Mouse (Mus musculus): Measurements from ENCODE around the gene Acat1. TPM values are rescaled to one million over a fixed set of nuclear protein-coding genes. Genes with fewer than 3 reads are reported as not detected.

Gene Acat1
- polyA plus RNA-seq, 1 experiment from 2014 or later = 120 TPM

GRCm38 (mm10) chr9:53603384-53603783 is 6.8 kb downstream of the Acat1 start:
- peak; percentile 35; the same call in 1 of the 2 replicates for ATAC-seq (ENCODE audit: low FRiP score, low TSS enrichment)
- H3K9ac ChIP-seq (replicated peaks; ENCODE audit: low read length) = no peak overlapping the region
- H3K4me1 ChIP-seq (ENCODE audit: insufficient read depth, low read length) = 0 out of 2 replicates have a peak, but pooled peaks cover 4% of the 10 kb centered on the region
- WGBS = 88% methylated on average over 1 of the region's 1 CpGs
- no peaks in the 10 kb centered on the region for H3K27me3 ChIP-seq (ENCODE audit: insufficient read depth, low read length)
- no peak overlapping the region for H3K4me2 ChIP-seq (replicated peaks; ENCODE audit: low read depth, low read length)
- no peaks in the 10 kb centered on the region for H3K36me3 ChIP-seq (ENCODE audit: insufficient read depth, low read length)
- H3K9me3 ChIP-seq (ENCODE audit: low read length) = no peaks in the 10 kb centered on the region
- H3K4me3 ChIP-seq (ENCODE audit: low read length) = no peak overlapping the region
- no peak overlapping the region for H3K27ac ChIP-seq (ENCODE audit: low read length)

- no peak overlapping the region for H3K9ac ChIP-seq (replicated peaks; ENCODE audit: low read length)
- WGBS = 94% methylated on average over 2 of the region's 2 CpGs
Observed at GRCm38 (mm10) chr9:53601541-53601940, 8.6 kb downstream of the Acat1 start.

GRCm38 (mm10) chr9:53598631-53599030 is 11.6 kb downstream of the Acat1 start:
- no peaks in the 10 kb centered on the region for H3K27me3 ChIP-seq (ENCODE audit: insufficient read depth, low read length)
- H3K4me1 ChIP-seq (ENCODE audit: insufficient read depth, low read length) = 0 out of 2 replicates have a peak, but pooled peaks cover 1% of the 10 kb centered on the region
- H3K9me3 ChIP-seq (ENCODE audit: low read length) = no peaks in the 10 kb centered on the region
- no peak overlapping the region for H3K9ac ChIP-seq (replicated peaks; ENCODE audit: low read length)
- H3K4me2 ChIP-seq (replicated peaks; ENCODE audit: low read depth, low read length) = no peak overlapping the region
- H3K36me3 ChIP-seq (ENCODE audit: insufficient read depth, low read length) = peaks cover 7% of the 10 kb centered on the region; the same call in 1 of the 2 replicates
- no peak overlapping the region for H3K27ac ChIP-seq (ENCODE audit: low read length)
- no peak overlapping the region for H3K4me3 ChIP-seq (ENCODE audit: low read length)
- WGBS = 58% methylated on average over 6 of the region's 6 CpGs
- peak; percentile 88 for ATAC-seq (ENCODE audit: low FRiP score, low TSS enrichment)

More at GRCm38 (mm10) chr9:53601541-53601940, 8.6 kb downstream of the Acat1 start:
- ATAC-seq (ENCODE audit: low FRiP score, low TSS enrichment) = no peak
- H3K9me3 ChIP-seq (ENCODE audit: low read length) = no peaks in the 10 kb centered on the region
- H3K4me2 ChIP-seq (replicated peaks; ENCODE audit: low read depth, low read length) = no peak overlapping the region
- no peaks in the 10 kb centered on the region for H3K36me3 ChIP-seq (ENCODE audit: insufficient read depth, low read length)
- no peak overlapping the region for H3K4me3 ChIP-seq (ENCODE audit: low read length)
- 0 out of 2 replicates have a peak, but pooled peaks cover 3% of the 10 kb centered on the region for H3K4me1 ChIP-seq (ENCODE audit: insufficient read depth, low read length)
- H3K27ac ChIP-seq (ENCODE audit: low read length) = no peak overlapping the region
- H3K27me3 ChIP-seq (ENCODE audit: insufficient read depth, low read length) = no peaks in the 10 kb centered on the region

- Histone ChIP-seq H3K27me3 (ENCODE audit: insufficient read depth, low read length) (no peaks in the 10 kb centered on the region), H3K9me3 (ENCODE audit: low read length) (no peaks in the 10 kb centered on the region), H3K4me3 (ENCODE audit: low read length) (no peak overlapping the region), H3K9ac (replicated peaks; ENCODE audit: low read length) (no peak overlapping the region), H3K36me3 (ENCODE audit: insufficient read depth, low read length) (peaks cover 14% of the 10 kb centered on the region), H3K4me1 (ENCODE audit: insufficient read depth, low read length) (no peaks in the 10 kb centered on the region), H3K27ac (ENCODE audit: low read length) (no peak overlapping the region), H3K4me2 (replicated peaks; ENCODE audit: low read depth, low read length) (no peak overlapping the region)
- no peak for ATAC-seq (ENCODE audit: low FRiP score, low TSS enrichment)
- WGBS = 91% methylated on average over 4 of the region's 4 CpGs
Observed at GRCm38 (mm10) chr9:53596971-53597600, 13.1 kb downstream of the Acat1 start.

- 4% methylated on average over 3 of the region's 3 CpGs for WGBS
- no peak overlapping the region for H3K4me3 ChIP-seq (ENCODE audit: low read length)
- peaks cover 23% of the 10 kb centered on the region for H3K36me3 ChIP-seq (ENCODE audit: insufficient read depth, low read length)
- no peaks in the 10 kb centered on the region for H3K4me1 ChIP-seq (ENCODE audit: insufficient read depth, low read length)
- no peaks in the 10 kb centered on the region for H3K9me3 ChIP-seq (ENCODE audit: low read length)
- ATAC-seq (ENCODE audit: low FRiP score, low TSS enrichment) = no peak
- H3K27me3 ChIP-seq (ENCODE audit: insufficient read depth, low read length) = no peaks in the 10 kb centered on the region
- no peak overlapping the region for H3K4me2 ChIP-seq (replicated peaks; ENCODE audit: low read depth, low read length)
- H3K27ac ChIP-seq (ENCODE audit: low read length) = no peak overlapping the region
- H3K9ac ChIP-seq (replicated peaks; ENCODE audit: low read length) = no peak overlapping the region
Observed at GRCm38 (mm10) chr9:53594764-53595163, 15.4 kb downstream of the Acat1 start.

- no peak for ATAC-seq (ENCODE audit: low FRiP score, low TSS enrichment)
- no peak overlapping the region for H3K27ac ChIP-seq (ENCODE audit: low read length)
- H3K4me2 ChIP-seq (replicated peaks; ENCODE audit: low read depth, low read length) = no peak overlapping the region
- peaks cover 49% of the 10 kb centered on the region for H3K36me3 ChIP-seq (ENCODE audit: insufficient read depth, low read length)
- no peaks in the 10 kb centered on the region for H3K4me1 ChIP-seq (ENCODE audit: insufficient read depth, low read length)
- H3K4me3 ChIP-seq (ENCODE audit: low read length) = no peak overlapping the region
- no peaks in the 10 kb centered on the region for H3K9me3 ChIP-seq (ENCODE audit: low read length)
- H3K27me3 ChIP-seq (ENCODE audit: insufficient read depth, low read length) = no peaks in the 10 kb centered on the region
- no peak overlapping the region for H3K9ac ChIP-seq (replicated peaks; ENCODE audit: low read length)
- WGBS = 91% methylated on average over 4 of the region's 4 CpGs
Observed at GRCm38 (mm10) chr9:53581870-53582269, 28.3 kb downstream of the Acat1 start.

- Histone ChIP-seq H3K4me1 (ENCODE audit: insufficient read depth, low read length) (no peaks in the 10 kb centered on the region), H3K4me2 (replicated peaks; ENCODE audit: low read depth, low read length) (no peak overlapping the region), H3K4me3 (ENCODE audit: low read length) (no peak overlapping the region), H3K27ac (ENCODE audit: low read length) (no peak overlapping the region), H3K9me3 (ENCODE audit: low read length) (no peaks in the 10 kb centered on the region), H3K9ac (replicated peaks; ENCODE audit: low read length) (no peak overlapping the region), H3K27me3 (ENCODE audit: insufficient read depth, low read length) (no peaks in the 10 kb centered on the region), H3K36me3 (ENCODE audit: insufficient read depth, low read length) (peaks cover 33% of the 10 kb centered on the region)
- 88% methylated on average over 5 of the region's 5 CpGs for WGBS
- no peak for ATAC-seq (ENCODE audit: low FRiP score, low TSS enrichment)
Observed at GRCm38 (mm10) chr9:53575721-53576120, 34.5 kb downstream of the Acat1 start.

GRCm38 (mm10) chr9:53572516-53573307 is 37.5 kb downstream of the Acat1 start:
- Histone ChIP-seq H3K27ac (ENCODE audit: low read length) (no peak overlapping the region), H3K9ac (replicated peaks; ENCODE audit: low read length) (no peak overlapping the region), H3K36me3 (ENCODE audit: insufficient read depth, low read length) (peaks cover 39% of the 10 kb centered on the region), H3K4me1 (ENCODE audit: insufficient read depth, low read length) (no peaks in the 10 kb centered on the region), H3K9me3 (ENCODE audit: low read length) (no peaks in the 10 kb centered on the region), H3K4me3 (ENCODE audit: low read length) (no peak overlapping the region), H3K27me3 (ENCODE audit: insufficient read depth, low read length) (no peaks in the 10 kb centered on the region), H3K4me2 (replicated peaks; ENCODE audit: low read depth, low read length) (no peak overlapping the region)
- ATAC-seq (ENCODE audit: low FRiP score, low TSS enrichment) = no peak
- WGBS = 91% methylated on average over 7 of the region's 7 CpGs

- Histone ChIP-seq H3K4me2 (replicated peaks; ENCODE audit: low read depth, low read length) (no peak overlapping the region), H3K4me3 (ENCODE audit: low read length) (no peak overlapping the region), H3K9me3 (ENCODE audit: low read length) (no peaks in the 10 kb centered on the region), H3K27me3 (ENCODE audit: insufficient read depth, low read length) (no peaks in the 10 kb centered on the region), H3K36me3 (ENCODE audit: insufficient read depth, low read length) (peaks cover 50% of the 10 kb centered on the region), H3K4me1 (ENCODE audit: insufficient read depth, low read length) (no peaks in the 10 kb centered on the region), H3K27ac (ENCODE audit: low read length) (no peak overlapping the region), H3K9ac (replicated peaks; ENCODE audit: low read length) (no peak overlapping the region)
- ATAC-seq (ENCODE audit: low FRiP score, low TSS enrichment) = no peak
- 68% methylated on average over 6 of the region's 6 CpGs for WGBS
Observed at GRCm38 (mm10) chr9:53570662-53571061, 39.5 kb downstream of the Acat1 start.
